Mouse (Mus musculus) embryonic facial prominence, embryonic 14.5 days (tissue): Measurements from ENCODE around the gene Rabgap1. TPM values are rescaled to one million over a fixed set of nuclear protein-coding genes. Genes with fewer than 3 reads are reported as not detected.

ENCODE experiments used
- ATAC-seq: fragments of 200-750 bp; cut with Nextera tagmentation; 2 replicates; pipeline ENCODE4 v1.8.0; 2017; ENCODE audit warnings: low read depth, moderate number of reproducible peaks, moderate TSS enrichment
- DNase-seq: peaks from one replicate; pipeline ENCODE4 v3.0.0-alpha.2; 2015; ENCODE audit warnings: low spot score
- H3K27ac ChIP-seq: fragments of 300-500 bp; sonication (generic); replicated peaks from 2 replicates; pipeline ENCODE4 v1.5.1; 2014; ENCODE audit warnings: low read depth, mild to moderate bottlenecking, low read length, moderate library complexity
- H3K27me3 ChIP-seq: fragments of 300-500 bp; sonication (generic); replicated peaks from 2 replicates; pipeline ENCODE4 v1.6.1; 2014; ENCODE audit warnings: low read length; ENCODE audit not compliant: control insufficient read depth, insufficient read depth
- H3K36me3 ChIP-seq: fragments of 300-500 bp; sonication (generic); 2 replicates; pipeline ENCODE4 v1.6.1; 2014; ENCODE audit warnings: low read length, mixed read lengths; ENCODE audit not compliant: control insufficient read depth, insufficient read depth
- H3K4me1 ChIP-seq: fragments of 300-500 bp; sonication (generic); 2 replicates; pipeline ENCODE4 v1.6.1; 2014; ENCODE audit warnings: antibody characterized with exemption, low read length; ENCODE audit not compliant: control insufficient read depth, insufficient read depth
- H3K4me2 ChIP-seq: fragments of 300-500 bp; sonication (generic); 2 replicates; pipeline ENCODE4 v1.6.1; 2014; ENCODE audit warnings: low read depth, mild to moderate bottlenecking, low read length, moderate library complexity, mixed read lengths
- H3K4me3 ChIP-seq: fragments of 300-500 bp; sonication (generic); 2 replicates; pipeline ENCODE4 v1.5.1; 2014; ENCODE audit warnings: low read depth, mild to moderate bottlenecking, low read length
- H3K9ac ChIP-seq: fragments of 300-500 bp; sonication (generic); 2 replicates; pipeline ENCODE4 v1.6.1; 2014; ENCODE audit warnings: low read depth, mild to moderate bottlenecking, low read length, moderate library complexity, mixed read lengths
- H3K9me3 ChIP-seq: fragments of 300-500 bp; sonication (generic); 2 replicates; pipeline ENCODE4 v1.6.1; 2016; ENCODE audit warnings: low read length; ENCODE audit not compliant: control insufficient read depth
- WGBS: fragments of 180-500 bp; shearing (Covaris S2); extraction: QIAGEN DNeasy Blood & Tissue Kit; methylation state at CpG from one replicate; pipeline ENCODE4 v1.1.7; 2014; 5-methylcytosine and 5-hydroxymethylcytosine counted together
- polyA plus RNA-seq: library from polyadenylated mRNA; unstranded; fragments of >200 nt; fragmentation: Nextera tagmentation; extraction: Ambion mirVana; gene quantifications from 2 replicates; pipeline ENCODE4 v1.2.1, GENCODE M21; 2014

The Rabgap1 gene
- polyA plus RNA-seq, 1 experiment from 2014 or later, result 40.7 TPM

DNA sequence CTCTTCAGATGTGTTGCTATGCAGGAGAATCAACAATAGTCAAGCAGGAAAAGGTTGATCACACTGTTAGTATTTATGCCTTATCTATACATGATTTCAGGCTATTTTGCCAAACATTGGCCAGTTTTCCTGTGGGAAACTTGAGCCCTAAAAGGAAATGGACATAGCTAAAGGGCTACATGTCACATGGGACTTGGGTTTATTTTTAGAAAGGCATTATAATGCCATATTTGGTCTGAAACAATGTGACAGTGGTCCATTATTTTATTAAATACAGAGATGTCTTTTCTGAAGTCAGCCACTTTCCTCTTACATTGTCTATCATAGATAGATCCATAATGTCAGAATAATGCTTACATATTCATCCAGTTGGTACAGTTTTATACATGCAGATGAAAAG is 84.5 kb downstream of the Rabgap1 start:
- H3K4me2 ChIP-seq, result no peak overlapping the region
- H3K9ac ChIP-seq, result no peak overlapping the region
- no peak overlapping the region for H3K4me3 ChIP-seq
- H3K27me3 ChIP-seq, result no peaks in the 10 kb centered on the region
- ATAC-seq, result no peak
- H3K36me3 ChIP-seq, result 0 out of 2 replicates have a peak, but pooled peaks cover under 1% of the 10 kb centered on the region
- no peaks in the 10 kb centered on the region for H3K9me3 ChIP-seq
- DNase-seq, result no peak
- no peak overlapping the region for H3K27ac ChIP-seq
- no peaks in the 10 kb centered on the region for H3K4me1 ChIP-seq

DNA sequence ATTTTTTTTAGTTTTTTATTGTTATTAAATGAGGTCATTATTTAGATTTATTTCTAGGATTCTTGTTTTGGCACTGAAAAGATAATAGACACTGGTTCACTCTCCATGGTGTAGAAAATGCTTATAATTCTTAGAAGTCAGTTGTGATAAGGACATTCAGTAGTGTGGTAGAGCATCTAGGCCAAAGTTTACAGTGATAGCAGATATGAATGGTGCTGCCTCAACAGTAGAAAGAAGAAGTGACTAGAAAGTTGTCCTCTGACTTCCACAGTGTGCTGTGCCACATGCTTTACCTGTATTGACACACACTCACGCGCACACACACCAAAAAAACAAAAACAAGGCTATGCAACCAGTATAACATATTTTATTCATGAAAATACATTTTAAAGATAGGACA is 86.3 kb downstream of the Rabgap1 start:
- ATAC-seq (no peak), DNase-seq (no peak)
- H3K27ac ChIP-seq, result no peak overlapping the region
- H3K9ac ChIP-seq, result no peak overlapping the region
- 95% methylated on average over 2 of the region's 2 CpGs for WGBS
- H3K4me3 ChIP-seq, result no peak overlapping the region
- H3K4me2 ChIP-seq, result no peak overlapping the region
- no peaks in the 10 kb centered on the region for H3K27me3 ChIP-seq
- peaks cover 18% of the 10 kb centered on the region for H3K36me3 ChIP-seq
- H3K4me1 ChIP-seq, result no peaks in the 10 kb centered on the region
- H3K9me3 ChIP-seq, result no peaks in the 10 kb centered on the region

GRCm38 (mm10) chr2:37530766-37531165 is 87.7 kb downstream of the Rabgap1 start:
- Histone ChIP-seq H3K36me3 (peaks cover 31% of the 10 kb centered on the region), H3K9me3 (no peaks in the 10 kb centered on the region), H3K27ac (no peak overlapping the region), H3K4me1 (no peaks in the 10 kb centered on the region), H3K4me2 (no peak overlapping the region), H3K4me3 (no peak overlapping the region), H3K9ac (no peak overlapping the region), H3K27me3 (no peaks in the 10 kb centered on the region)
- WGBS, result 87% methylated on average over 1 of the region's 1 CpGs
- DNase-seq, result no peak
- ATAC-seq, result no peak

GRCm38 (mm10) chr2:37531639-37532038 is 88.6 kb downstream of the Rabgap1 start:
- peak; percentile 4 for DNase-seq
- peaks cover 40% of the 10 kb centered on the region for H3K36me3 ChIP-seq
- WGBS, result 75% methylated on average over 3 of the region's 3 CpGs
- ATAC-seq, result no peak
- H3K4me2 ChIP-seq, result no peak overlapping the region
- H3K27ac ChIP-seq, result no peak overlapping the region
- H3K4me1 ChIP-seq, result no peaks in the 10 kb centered on the region
- no peak overlapping the region for H3K9ac ChIP-seq
- H3K27me3 ChIP-seq, result no peaks in the 10 kb centered on the region
- H3K9me3 ChIP-seq, result no peaks in the 10 kb centered on the region
- H3K4me3 ChIP-seq, result no peak overlapping the region

DNA sequence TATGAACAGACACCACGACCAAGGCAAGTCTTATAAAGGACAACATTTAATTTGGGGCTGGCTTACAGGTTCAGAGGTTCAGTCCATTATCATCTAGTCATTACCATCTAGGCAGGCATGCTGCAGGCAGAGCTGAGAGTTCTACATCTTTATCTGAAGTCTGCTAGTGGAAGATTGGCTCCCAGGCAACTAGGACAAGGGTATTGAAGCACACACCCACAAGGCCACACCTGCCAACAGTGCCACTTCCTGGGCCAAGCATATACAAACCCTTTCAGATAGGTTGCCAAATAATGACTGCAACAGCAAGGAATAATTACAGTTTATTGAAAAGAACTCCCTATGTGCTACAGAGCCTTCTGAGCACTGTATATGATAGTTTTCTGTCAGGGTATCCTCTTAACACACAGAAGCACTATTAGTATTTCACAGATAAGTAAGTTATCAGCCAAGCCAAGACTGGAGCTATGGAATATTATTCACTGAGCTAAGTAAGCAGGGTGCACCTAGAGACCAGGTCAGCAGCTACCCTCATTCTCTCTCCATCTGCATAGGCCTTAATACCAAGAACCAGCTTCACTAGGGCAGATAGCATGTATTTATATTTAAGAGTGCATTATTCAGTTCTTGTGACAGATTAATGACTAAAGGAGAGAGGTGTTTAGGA is 106.4 kb downstream of the Rabgap1 start:
- H3K4me1 ChIP-seq, result no peaks in the 10 kb centered on the region
- H3K36me3 ChIP-seq, result peaks cover 87% of the 10 kb centered on the region
- H3K27ac ChIP-seq, result no peak overlapping the region
- H3K27me3 ChIP-seq, result no peaks in the 10 kb centered on the region
- H3K4me2 ChIP-seq, result no peak overlapping the region
- no peak overlapping the region for H3K9ac ChIP-seq
- no peak for ATAC-seq
- H3K4me3 ChIP-seq, result no peak overlapping the region
- WGBS, result 97% methylated on average over 1 of the region's 1 CpGs
- H3K9me3 ChIP-seq, result 0 out of 2 replicates have a peak, but pooled peaks cover 2% of the 10 kb centered on the region
- no peak for DNase-seq

- Histone ChIP-seq H3K36me3 (peaks cover 89% of the 10 kb centered on the region), H3K27ac (no peak overlapping the region), H3K4me2 (no peak overlapping the region), H3K4me3 (no peak overlapping the region), H3K9me3 (0 out of 2 replicates have a peak, but pooled peaks cover 5% of the 10 kb centered on the region), H3K4me1 (no peaks in the 10 kb centered on the region), H3K9ac (no peak overlapping the region), H3K27me3 (no peaks in the 10 kb centered on the region)
- ATAC-seq (no peak), DNase-seq (no peak)
- 72% methylated on average over 2 of the region's 2 CpGs for WGBS
Measured at GRCm38 (mm10) chr2:37556366-37556765, 113.3 kb downstream of the Rabgap1 start.

GRCm38 (mm10) chr2:37565579-37565978 is 122.5 kb downstream of the Rabgap1 start:
- Histone ChIP-seq H3K9me3 (no peaks in the 10 kb centered on the region), H3K4me3 (no peak overlapping the region), H3K27me3 (no peaks in the 10 kb centered on the region), H3K27ac (no peak overlapping the region), H3K36me3 (peaks cover 74% of the 10 kb centered on the region), H3K4me1 (no peaks in the 10 kb centered on the region), H3K4me2 (no peak overlapping the region), H3K9ac (no peak overlapping the region)
- ATAC-seq (no peak), DNase-seq (no peak)
- 66% methylated on average over 2 of the region's 2 CpGs for WGBS

DNA sequence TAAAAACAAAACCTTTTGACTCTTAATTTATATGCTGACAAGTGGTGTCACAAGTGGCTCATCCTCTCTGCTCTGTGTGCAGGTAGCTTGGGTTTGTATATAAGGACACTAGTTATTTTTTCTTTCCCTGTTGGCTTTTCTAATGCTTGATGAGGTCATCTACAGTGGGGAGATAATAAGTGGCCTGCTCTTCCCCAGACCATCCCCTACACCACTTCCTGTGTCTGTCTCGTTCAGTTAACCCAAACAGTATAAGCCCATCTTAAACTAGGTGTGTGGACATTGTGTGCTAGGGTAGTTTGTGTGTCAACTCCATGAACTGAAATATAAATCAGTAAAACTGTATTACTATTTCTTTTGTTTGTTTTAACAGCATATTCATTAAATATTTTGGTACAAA is 123.0 kb downstream of the Rabgap1 start:
- no peaks in the 10 kb centered on the region for H3K9me3 ChIP-seq
- H3K27ac ChIP-seq, result no peak overlapping the region
- no peaks in the 10 kb centered on the region for H3K4me1 ChIP-seq
- WGBS, result 71% methylated on average over 1 of the region's 1 CpGs
- peaks cover 69% of the 10 kb centered on the region for H3K36me3 ChIP-seq
- H3K4me2 ChIP-seq, result no peak overlapping the region
- no peak overlapping the region for H3K9ac ChIP-seq
- DNase-seq (no peak), ATAC-seq (no peak)
- H3K27me3 ChIP-seq, result no peaks in the 10 kb centered on the region
- H3K4me3 ChIP-seq, result no peak overlapping the region

DNA sequence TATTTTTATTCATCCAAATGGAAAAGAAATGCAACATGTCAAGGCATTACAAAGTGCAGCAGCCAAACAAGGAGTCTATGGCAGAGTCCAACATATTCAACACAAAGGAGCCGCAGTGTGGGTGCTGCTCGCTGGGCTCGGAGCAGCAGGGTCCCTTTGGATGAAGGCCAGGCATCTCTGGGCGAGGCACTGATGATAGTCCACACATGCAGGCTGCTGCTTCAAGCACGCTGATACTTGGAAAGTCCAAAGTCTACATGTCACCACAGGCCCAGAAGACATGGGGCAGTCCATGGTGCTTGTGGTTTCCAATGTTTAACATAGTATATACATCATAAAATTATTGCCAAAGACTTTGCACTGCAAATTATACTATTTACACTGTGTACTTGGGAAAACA is 126.8 kb downstream of the Rabgap1 start:
- WGBS, result 81% methylated on average over 5 of the region's 5 CpGs
- H3K9ac ChIP-seq, result no peak overlapping the region
- H3K27ac ChIP-seq, result no peak overlapping the region
- no peaks in the 10 kb centered on the region for H3K9me3 ChIP-seq
- ATAC-seq (no peak), DNase-seq (peak; percentile 10)
- H3K27me3 ChIP-seq, result no peaks in the 10 kb centered on the region
- no peaks in the 10 kb centered on the region for H3K4me1 ChIP-seq
- H3K4me2 ChIP-seq, result no peak overlapping the region
- no peak overlapping the region for H3K4me3 ChIP-seq
- H3K36me3 ChIP-seq, result peaks cover 36% of the 10 kb centered on the region
